Mouse (Mus musculus) hindbrain, embryonic 11.5 days (tissue): ENCODE measurements at regions not wholly inside any gene's neighbourhood (a gene's known extent, or its start where the extent isn't known, plus 50 kb on each side); places are given as distances from the start of the nearest gene placed in this dataset.

Experiments used
- ATAC-seq: fragments of 200-750 bp; cut with Nextera tagmentation; 2 replicates; pipeline ENCODE4 v1.8.0; 2017; ENCODE audit warnings: mild to moderate bottlenecking, moderate TSS enrichment, moderate library complexity; ENCODE audit not compliant: low FRiP score
- DNase-seq: peaks from one replicate; pipeline ENCODE4 v3.0.0-alpha.2; 2015; ENCODE audit warnings: low spot score
- H3K27ac ChIP-seq: fragments of 300-500 bp; sonication (generic); 2 replicates; pipeline ENCODE4 v1.5.1; 2014; ENCODE audit warnings: mild to moderate bottlenecking, low read depth, low read length
- H3K27me3 ChIP-seq: fragments of 300-500 bp; sonication (generic); 2 replicates; pipeline ENCODE4 v1.6.1; 2014; ENCODE audit warnings: mild to moderate bottlenecking, low read length, moderate library complexity, mixed read lengths; ENCODE audit not compliant: control insufficient read depth, insufficient read depth
- H3K36me3 ChIP-seq: fragments of 300-500 bp; sonication (generic); 2 replicates; pipeline ENCODE4 v1.6.1; 2014; ENCODE audit warnings: mild to moderate bottlenecking, low read length, moderate library complexity, mixed read lengths; ENCODE audit not compliant: control insufficient read depth, insufficient read depth
- H3K4me1 ChIP-seq: fragments of 300-500 bp; sonication (generic); replicated peaks from 2 replicates; pipeline ENCODE4 v1.6.1; 2014; ENCODE audit warnings: low read length, mixed read lengths; ENCODE audit not compliant: control insufficient read depth, insufficient read depth
- H3K4me2 ChIP-seq: fragments of 300-500 bp; sonication (generic); replicated peaks from 2 replicates; pipeline ENCODE4 v1.6.1; 2014; ENCODE audit warnings: mild to moderate bottlenecking, low read depth, low read length
- H3K4me3 ChIP-seq: fragments of 300-500 bp; sonication (generic); 2 replicates; pipeline ENCODE4 v1.5.1; 2014; ENCODE audit warnings: low read depth, low read length
- H3K9ac ChIP-seq: fragments of 300-500 bp; sonication (generic); 2 replicates; pipeline ENCODE4 v1.6.1; 2014; ENCODE audit warnings: low read depth, low read length
- H3K9me3 ChIP-seq: fragments of 300-500 bp; sonication (generic); 2 replicates; pipeline ENCODE4 v1.6.1; 2016; ENCODE audit warnings: low read length; ENCODE audit not compliant: control insufficient read depth
- WGBS: fragments of 180-500 bp; shearing (Covaris S2); extraction: QIAGEN DNeasy Blood & Tissue Kit; methylation state at CpG from one replicate; pipeline ENCODE4 v1.1.7; 2014; 5-methylcytosine and 5-hydroxymethylcytosine counted together

- 24% methylated on average over 2 of the region's 2 CpGs for WGBS
- ATAC-seq (no peak), DNase-seq (no peak)
Measured at GRCm38 (mm10) chr11:7281656-7282055, 67.9 kb upstream of the Igfbp3 start.

DNA sequence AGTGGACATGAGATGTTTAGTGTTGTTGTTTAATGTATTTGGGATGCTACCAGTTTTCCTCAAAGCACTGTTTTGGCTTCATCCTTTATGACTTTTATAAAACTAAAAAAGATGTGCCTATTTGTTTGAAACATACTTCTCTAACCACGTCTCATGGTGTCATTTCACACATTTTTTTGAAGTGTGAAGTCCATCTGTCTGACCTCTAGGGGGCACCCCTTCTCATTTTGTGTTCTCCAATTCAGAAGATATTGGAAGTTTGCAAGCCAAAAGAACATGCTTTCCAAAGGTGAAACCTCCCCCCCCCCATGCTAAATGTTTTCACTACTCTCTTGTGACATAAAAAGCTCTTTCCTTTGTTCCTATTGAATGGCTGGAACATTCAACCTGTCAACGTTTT is 66.2 kb upstream of the Igfbp3 start:
- H3K27ac ChIP-seq, result no peak overlapping the region
- H3K4me2 ChIP-seq, result no peak overlapping the region
- H3K9ac ChIP-seq, result no peak overlapping the region
- DNase-seq, result no peak
- no peaks in the 10 kb centered on the region for H3K9me3 ChIP-seq
- WGBS, result 64% methylated on average over 2 of the region's 2 CpGs
- H3K27me3 ChIP-seq, result no peaks in the 10 kb centered on the region
- no peak for ATAC-seq
- no peaks in the 10 kb centered on the region for H3K36me3 ChIP-seq
- H3K4me3 ChIP-seq, result no peak overlapping the region
- no peaks in the 10 kb centered on the region for H3K4me1 ChIP-seq

More at GRCm38 (mm10) chr11:7281656-7282055, 67.9 kb upstream of the Igfbp3 start:
- H3K9me3 ChIP-seq, result no peaks in the 10 kb centered on the region
- H3K4me3 ChIP-seq, result no peak overlapping the region
- no peaks in the 10 kb centered on the region for H3K4me1 ChIP-seq
- no peaks in the 10 kb centered on the region for H3K36me3 ChIP-seq
- no peaks in the 10 kb centered on the region for H3K27me3 ChIP-seq
- H3K27ac ChIP-seq, result no peak overlapping the region
- no peak overlapping the region for H3K9ac ChIP-seq
- H3K4me2 ChIP-seq, result no peak overlapping the region

DNA sequence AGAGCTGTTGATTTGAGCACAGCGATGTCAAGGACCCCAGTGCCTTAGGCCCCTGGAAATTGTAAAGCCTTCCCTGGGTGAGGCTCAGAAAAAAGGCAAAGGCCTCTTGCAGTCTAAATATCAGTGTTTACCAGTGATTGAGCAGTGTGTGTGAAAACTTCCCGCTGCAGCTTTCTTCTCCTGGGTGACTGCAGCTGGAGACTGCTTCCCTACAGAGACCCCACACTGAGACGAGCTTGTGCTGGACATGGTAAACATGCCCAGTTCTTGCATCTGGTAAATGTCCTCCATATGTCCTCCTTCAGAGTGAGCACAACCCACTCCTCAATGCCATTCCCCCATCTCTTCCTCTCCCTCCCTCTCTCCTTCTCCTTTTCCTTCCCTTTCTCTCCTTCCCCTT is 58.8 kb upstream of the Igfbp3 start:
- Histone ChIP-seq H3K4me3 (no peak overlapping the region), H3K27me3 (no peaks in the 10 kb centered on the region), H3K9me3 (no peaks in the 10 kb centered on the region), H3K27ac (no peak overlapping the region), H3K9ac (no peak overlapping the region), H3K4me2 (no peak overlapping the region), H3K4me1 (no peaks in the 10 kb centered on the region), H3K36me3 (no peaks in the 10 kb centered on the region)
- WGBS, result 43% methylated on average over 3 of the region's 3 CpGs
- ATAC-seq, result no peak
- DNase-seq, result no peak

GRCm38 (mm10) chr11:7270916-7271315 is 57.2 kb upstream of the Igfbp3 start:
- Histone ChIP-seq H3K27ac (no peak overlapping the region), H3K4me1 (no peaks in the 10 kb centered on the region), H3K4me3 (no peak overlapping the region), H3K9me3 (no peaks in the 10 kb centered on the region), H3K9ac (no peak overlapping the region), H3K27me3 (no peaks in the 10 kb centered on the region), H3K4me2 (no peak overlapping the region), H3K36me3 (no peaks in the 10 kb centered on the region)
- ATAC-seq, result no peak
- no peak for DNase-seq
- 90% methylated on average over 1 of the region's 1 CpGs for WGBS

- WGBS, result 85% methylated on average over 4 of the region's 4 CpGs
Measured at GRCm38 (mm10) chr11:7263971-7264370, 50.2 kb upstream of the Igfbp3 start.

More at GRCm38 (mm10) chr11:7263971-7264370, 50.2 kb upstream of the Igfbp3 start:
- DNase-seq (no peak), ATAC-seq (no peak)
- Histone ChIP-seq H3K4me1 (no peaks in the 10 kb centered on the region), H3K9ac (no peak overlapping the region), H3K4me2 (no peak overlapping the region), H3K27ac (no peak overlapping the region), H3K36me3 (no peaks in the 10 kb centered on the region), H3K27me3 (no peaks in the 10 kb centered on the region), H3K4me3 (no peak overlapping the region), H3K9me3 (no peaks in the 10 kb centered on the region)
